Mouse (Mus musculus) heart, postnatal 0 days (tissue): ENCODE measurements around the gene Casp7.

ENCODE experiments used
- CTCF ChIP-seq: IDR thresholded peaks from 2 replicates; pipeline ENCODE4 v1.5.1; 2016; ENCODE audit warnings: antibody characterized with exemption, control low read depth, low read depth
- EP300 ChIP-seq: IDR thresholded peaks from 2 replicates; pipeline ENCODE4 v1.6.1; 2016; ENCODE audit warnings: antibody characterized with exemption, low read depth

- TF ChIP-seq EP300 (no peak), CTCF (no peak)
Observed at GRCm38 (mm10) chr19:56486926-56487325, 90.0 kb downstream of the Casp7 start.
